Mouse (Mus musculus) adrenal gland, postnatal 25 days (tissue): ENCODE data around the gene Meis2. TPM values are rescaled to one million over a fixed set of nuclear protein-coding genes. Genes with fewer than 3 reads are reported as not detected.

Experiments used
- DNase-seq: peaks from one replicate; pipeline ENCODE4 v3.0.0; 2021; ENCODE audit warnings: mixed read lengths
- total RNA-seq: library from RNA; stranded (reverse); gene quantifications from 2 replicates; pipeline ENCODE4 v1.2.3, GENCODE M21; 2021

Gene Meis2
- total RNA-seq, 1 experiment from 2014 or later, result 258 TPM

DNA sequence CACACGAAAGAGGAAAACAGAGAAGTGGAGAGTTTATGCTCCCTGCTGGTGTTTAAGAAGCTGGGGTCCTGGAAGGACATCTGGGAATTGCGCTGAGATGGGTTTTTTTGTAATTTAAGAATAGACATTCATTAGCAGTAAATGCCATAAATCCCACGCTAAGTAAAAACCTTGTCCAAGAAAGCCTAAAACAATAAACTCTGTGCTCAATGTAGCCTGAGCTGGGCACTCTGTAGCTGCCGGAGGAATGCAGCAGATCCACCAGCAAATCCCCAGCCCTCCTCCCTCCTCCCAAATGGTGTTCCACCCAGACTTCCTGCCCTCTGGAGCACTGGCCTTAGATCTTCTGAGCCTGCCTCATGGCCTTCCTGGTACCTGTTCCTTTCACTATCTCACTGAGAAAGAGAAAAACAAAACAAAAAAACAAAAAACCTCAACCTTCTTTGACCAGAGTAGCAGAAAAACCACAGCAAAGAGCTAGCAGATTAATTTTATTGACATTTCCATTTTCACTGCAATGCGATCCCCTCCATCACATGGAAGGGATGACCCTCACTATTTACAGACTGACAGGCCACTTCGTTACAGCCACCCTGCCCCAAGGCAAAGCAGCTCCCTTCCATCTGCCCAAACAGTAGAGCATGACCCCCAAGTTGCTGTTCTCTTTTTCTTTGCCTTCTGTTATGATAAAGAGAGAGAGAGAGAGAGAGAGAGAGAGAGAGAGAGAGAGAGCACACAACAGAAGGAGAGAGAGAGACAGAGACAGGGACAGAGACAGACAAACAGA lies 64.1 kb downstream of the Meis2 start:
- no peak for DNase-seq

DNA sequence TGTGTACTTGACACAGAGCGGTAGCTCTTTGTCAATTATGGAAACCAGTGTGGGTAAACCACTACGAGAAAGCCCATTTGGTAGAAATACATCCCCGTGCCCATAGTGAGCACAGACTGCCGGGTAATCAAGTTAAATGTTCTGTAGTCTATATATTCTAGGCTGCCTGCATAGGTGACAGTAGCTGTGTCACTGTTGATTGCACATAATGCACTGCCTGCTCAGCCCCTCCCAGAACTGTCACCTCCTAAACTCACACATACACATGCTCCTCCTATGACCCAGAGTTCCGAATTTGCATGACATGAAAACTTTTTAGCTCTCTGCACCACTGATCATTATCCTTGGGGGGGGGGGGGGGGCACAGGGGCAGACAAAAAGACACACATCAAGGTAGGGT lies 65.1 kb downstream of the Meis2 start:
- DNase-seq, result no peak

- DNase-seq, result no peak
Observed at GRCm38 (mm10) chr2:115998802-115999201, 66.8 kb downstream of the Meis2 start.

GRCm38 (mm10) chr2:115996438-115996837 lies 69.2 kb downstream of the Meis2 start:
- no peak for DNase-seq

- no peak for DNase-seq
Observed at GRCm38 (mm10) chr2:115993877-115994276, 71.8 kb downstream of the Meis2 start.

DNA sequence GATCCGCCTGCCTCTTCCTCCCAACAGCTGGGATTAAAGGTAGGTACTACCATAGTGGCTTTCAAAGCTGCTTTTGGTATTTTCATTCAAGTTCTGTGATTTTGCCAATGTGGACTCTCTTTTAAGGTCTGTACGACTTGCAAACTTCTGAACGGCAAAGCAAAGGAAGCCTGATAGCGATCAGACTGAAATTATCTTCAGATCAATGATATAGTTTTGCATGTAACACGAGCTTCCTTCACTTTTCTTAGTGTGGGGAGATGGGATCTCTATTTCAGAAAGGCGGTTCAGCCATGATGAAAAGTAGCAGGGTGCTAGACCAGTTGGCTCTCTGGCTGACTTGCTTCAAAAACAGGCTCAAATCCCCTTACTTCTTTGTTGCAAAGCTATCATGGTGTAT lies 76.4 kb downstream of the Meis2 start:
- DNase-seq, result no peak

DNA sequence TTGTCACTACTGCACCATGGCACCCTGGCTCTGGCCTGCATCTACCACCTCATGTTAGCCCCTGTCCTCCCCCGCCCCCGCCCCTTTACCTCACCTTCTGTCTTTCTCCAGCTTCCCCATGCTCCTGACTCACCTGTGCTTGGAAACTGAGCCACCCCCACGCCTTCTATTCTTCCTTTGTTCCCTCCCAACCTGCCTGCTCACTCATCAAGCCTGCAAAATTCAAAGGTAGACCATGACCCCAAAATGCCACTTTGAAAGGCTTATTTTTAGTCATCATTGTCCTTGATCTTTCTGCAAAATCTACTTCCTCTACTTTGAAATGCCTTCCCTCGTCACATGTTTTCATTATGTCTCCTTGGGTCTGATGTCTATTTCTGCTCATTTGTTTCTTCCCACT lies 77.2 kb downstream of the Meis2 start:
- no peak for DNase-seq

- DNase-seq, result no peak
Observed at GRCm38 (mm10) chr2:115984952-115985351, 80.7 kb downstream of the Meis2 start.

DNA sequence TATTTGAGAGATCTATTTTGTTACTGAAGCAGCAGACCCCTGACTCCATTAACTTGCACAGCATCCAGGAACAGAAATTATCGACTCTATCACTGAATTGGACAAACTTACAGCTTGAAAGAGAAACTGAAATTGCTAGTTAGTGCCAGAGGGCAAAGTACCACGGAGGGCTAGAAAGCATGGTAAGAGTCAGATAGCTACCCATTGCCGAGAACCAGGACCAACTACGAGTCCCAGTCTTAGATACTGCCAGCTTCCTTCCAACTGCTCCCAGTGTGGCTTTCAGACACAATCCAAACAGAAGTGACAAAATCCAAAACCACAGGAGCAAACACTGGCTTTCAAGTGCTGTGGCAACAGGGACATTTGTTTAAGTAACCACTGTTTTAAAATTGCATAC lies 81.2 kb downstream of the Meis2 start:
- no peak for DNase-seq

DNA sequence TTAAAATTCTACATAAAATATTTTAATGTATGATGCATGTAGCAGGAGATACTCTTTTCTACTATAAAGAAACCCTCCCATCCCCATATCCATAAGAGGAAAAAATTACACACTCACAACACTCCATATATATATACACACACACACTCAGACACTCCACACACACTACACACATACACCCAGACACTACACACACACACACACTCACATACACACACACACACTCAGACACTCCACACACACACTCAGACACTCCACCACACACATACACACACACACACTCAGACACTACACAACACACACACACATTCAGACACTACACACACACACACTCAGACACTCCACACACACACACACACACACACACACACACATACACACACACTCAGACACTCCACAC lies 85.1 kb downstream of the Meis2 start:
- DNase-seq, result no peak

DNA sequence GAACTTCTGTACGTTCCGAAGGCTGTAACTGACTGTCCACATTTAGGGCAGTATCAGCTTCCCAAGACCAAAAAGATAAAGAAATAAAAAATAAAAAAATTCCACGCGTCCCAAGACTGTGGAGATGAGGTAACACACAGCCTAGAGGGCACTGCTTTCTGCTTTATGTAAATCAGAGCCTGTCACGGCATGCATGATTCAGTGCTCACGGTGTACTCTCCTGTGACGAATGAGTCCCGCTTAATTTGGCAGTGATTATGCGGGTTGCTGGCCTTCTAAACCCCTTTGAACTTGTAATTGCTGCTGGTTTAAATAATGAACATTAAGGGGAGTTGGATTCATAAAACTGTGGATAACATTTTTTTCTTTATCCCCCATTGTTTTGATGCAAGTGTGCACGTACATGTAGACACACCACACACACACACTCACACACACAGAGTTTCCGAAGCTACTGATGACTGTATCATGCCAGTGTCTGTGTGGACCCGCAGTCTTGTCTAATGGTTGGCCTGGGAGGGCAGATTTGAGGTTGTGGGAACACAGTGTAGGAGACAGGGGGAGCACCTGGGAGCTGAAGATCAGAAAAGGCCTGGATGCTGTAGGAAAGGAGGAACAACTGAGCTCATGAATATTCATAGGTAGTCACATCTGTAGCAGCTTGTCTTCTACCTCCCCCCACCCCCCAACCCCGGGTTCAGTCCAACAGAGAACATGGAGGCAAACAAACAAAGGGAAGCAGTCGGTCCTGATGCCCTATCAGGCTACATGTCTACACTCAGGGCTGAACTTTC lies 85.8 kb downstream of the Meis2 start:
- DNase-seq, result no peak

DNA sequence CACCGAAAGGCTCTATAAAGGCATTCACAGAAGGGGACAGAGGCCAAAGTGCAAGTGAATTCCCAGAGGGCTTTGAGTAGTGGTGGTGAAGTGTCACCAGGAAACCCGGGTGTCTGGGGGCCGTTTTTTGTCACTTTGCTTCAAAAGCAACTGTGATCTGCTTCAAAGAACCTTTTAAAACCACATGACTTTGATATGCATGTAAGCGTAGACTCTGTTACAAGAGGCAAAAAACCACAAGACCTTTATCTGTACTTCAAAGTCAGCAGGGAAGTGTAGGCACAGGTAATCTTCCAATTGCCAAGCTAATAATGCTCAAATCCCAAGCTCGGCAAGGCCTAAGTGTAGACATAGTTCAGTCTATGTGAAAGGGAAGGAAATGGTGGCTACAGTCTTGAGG lies 87.0 kb downstream of the Meis2 start:
- no peak for DNase-seq

GRCm38 (mm10) chr2:115971296-115971805 lies 94.3 kb downstream of the Meis2 start:
- DNase-seq, result no peak

DNA sequence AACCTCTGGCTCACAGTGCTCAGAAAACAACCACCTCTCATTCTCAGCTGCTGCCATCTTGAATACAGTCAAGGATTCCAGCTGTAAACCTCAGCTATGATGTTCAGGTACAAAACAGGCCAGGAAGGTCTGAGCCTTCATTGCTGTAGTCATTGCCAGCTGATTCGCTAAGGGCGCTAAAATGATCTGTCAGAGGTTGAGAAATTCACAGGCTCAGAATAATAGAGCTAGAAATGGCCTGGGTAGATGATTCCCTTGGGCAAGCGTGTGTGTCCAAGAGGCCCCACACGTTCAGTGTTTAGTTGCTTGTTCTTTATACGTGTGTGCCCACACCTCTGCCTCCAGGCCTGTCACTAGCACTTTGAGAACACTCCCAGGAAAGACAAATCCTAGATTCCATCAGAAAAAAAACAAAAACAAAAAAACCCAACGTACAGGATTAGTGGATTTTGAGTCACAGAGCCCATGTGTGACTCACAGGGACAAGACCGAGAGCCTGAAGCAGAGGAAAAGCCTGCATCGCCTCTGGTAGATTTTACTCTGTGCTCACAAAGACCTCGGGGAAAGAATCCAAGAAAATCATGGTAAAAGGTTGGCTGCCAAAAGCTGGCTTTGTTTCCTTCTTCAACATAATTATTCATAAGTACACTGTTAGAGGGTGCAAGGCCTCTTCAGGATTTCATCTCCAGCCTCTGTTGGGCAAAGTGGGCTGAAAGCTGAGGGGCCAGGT lies 95.4 kb downstream of the Meis2 start:
- no peak for DNase-seq

GRCm38 (mm10) chr2:115969201-115969600 lies 96.4 kb downstream of the Meis2 start:
- no peak for DNase-seq

DNA sequence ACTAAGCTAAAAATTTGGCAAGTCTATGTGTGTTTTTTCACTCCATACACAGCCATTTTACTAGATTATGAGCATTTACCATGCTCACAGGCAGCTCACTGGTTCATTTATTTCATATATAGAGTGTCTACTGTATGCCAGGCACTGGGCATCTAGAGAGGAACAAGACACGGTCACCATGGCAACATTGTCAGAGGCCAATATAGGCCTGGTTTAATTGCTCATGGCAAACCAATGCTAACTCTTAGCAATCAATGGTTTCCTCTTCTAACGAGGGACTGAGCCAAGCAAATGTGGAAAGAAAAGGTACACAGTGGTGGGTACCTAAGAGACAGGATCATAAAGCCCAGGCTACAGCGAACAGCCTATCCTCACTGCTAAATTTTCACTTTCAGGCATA lies 100.7 kb downstream of the Meis2 start:
- no peak for DNase-seq

GRCm38 (mm10) chr2:115963293-115963835 lies 102.3 kb downstream of the Meis2 start:
- DNase-seq, result no peak

- DNase-seq, result no peak
Observed at GRCm38 (mm10) chr2:115962728-115963127, 102.9 kb downstream of the Meis2 start.

GRCm38 (mm10) chr2:115962113-115962512 lies 103.5 kb downstream of the Meis2 start:
- no peak for DNase-seq

DNA sequence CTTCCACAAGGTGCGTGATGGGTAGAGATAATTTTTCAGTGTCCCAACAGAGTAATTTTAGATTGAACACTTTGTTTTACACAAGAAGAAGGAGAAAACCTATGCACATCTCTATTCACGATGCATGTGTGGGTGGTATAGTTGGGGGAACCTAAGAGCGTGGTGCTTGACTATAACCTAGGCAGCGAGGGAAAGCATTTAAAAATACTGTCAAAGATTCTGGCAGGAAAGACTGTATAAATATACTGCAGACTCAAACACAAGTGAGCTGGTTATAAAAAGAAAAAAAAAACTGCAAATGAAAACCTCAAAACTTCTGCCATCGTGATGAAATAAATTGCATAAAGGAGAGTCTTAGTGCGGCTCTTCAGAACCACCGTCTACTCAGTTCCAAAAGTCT lies 105.0 kb downstream of the Meis2 start:
- DNase-seq, result no peak

- no peak for DNase-seq
Observed at GRCm38 (mm10) chr2:115956786-115957185, 108.9 kb downstream of the Meis2 start.

- no peak for DNase-seq
Observed at GRCm38 (mm10) chr2:115950645-115951044, 115.0 kb downstream of the Meis2 start.
